Mouse (Mus musculus) lung, adult 2 months (tissue): Measurements from ENCODE around the gene Med19.

ENCODE experiments used
- CTCF ChIP-seq: fragments of 200-500 bp; IDR thresholded peaks from 2 replicates; pipeline ENCODE4 v1.5.1; 2011; ENCODE audit warnings: mild to moderate bottlenecking, low read length, control low read depth; ENCODE audit not compliant: insufficient read depth
- POLR2A ChIP-seq: fragments of 200-500 bp; IDR thresholded peaks from 2 replicates; pipeline ENCODE4 v1.6.1; 2011; ENCODE audit warnings: low read depth, mild to moderate bottlenecking, control low read depth, low read length, borderline replicate concordance; ENCODE audit errors: extremely low read depth

DNA sequence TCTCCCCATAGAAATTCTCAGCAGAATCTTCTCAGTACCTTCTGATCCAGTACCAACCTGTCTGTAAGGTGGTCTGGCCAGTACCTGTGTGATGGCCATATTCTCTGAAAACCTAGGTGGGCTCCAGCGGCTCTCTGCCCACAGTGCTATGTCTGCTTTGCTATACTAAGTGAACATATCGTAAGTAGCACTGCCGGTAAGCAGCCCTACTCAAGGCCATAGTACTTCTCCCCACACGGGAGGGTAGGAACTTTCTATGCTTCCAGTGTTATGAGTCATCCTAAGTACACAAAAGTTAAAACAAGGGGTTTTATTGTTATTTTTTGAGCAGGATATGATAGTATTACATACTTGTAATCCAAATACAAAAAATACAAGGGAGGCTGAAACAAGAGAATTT lies 44.2 kb upstream of the Med19 start:
- TF ChIP-seq POLR2A (no peak), CTCF (no peak)
